Mouse (Mus musculus): ENCODE results near the gene Zar1.
"Not testable (repeated sequence)": the region's sequence is repeated elsewhere in the genome, so short reads cannot be mapped to it uniquely, and the experiment has no call there.

Zar1 gene

GRCm38 (mm10) chr5:72580970-72581332 lies at the start of gene Zar1:
Gene Zar1, minus strand, starts transcription at chr5:72581254.
- not testable (repeated sequence) for DNase-seq (ENCODE audit: low spot score in 2 of 2)

DNA sequence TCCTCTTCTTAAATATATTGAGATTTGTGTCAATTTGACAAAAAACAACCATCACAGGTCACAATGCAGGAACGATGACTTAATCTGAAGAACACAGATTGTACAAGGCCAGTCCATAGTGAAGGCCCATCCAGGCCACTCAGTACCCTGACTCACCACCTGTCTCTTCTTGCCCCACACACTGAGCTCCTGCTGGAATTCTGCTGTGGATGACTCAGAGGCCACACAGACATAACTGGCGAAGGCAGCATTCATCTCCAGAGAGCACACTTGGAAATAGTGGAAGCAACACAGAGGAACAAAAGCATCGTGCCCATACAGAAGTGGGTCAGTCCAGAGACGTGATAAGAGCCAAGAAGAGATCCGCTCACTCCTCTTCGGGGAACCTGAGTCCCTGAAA lies 49.0 kb upstream of the Zar1 start:
- DNase-seq (ENCODE audit: low spot score in 2 of 2), result no peak

DNA sequence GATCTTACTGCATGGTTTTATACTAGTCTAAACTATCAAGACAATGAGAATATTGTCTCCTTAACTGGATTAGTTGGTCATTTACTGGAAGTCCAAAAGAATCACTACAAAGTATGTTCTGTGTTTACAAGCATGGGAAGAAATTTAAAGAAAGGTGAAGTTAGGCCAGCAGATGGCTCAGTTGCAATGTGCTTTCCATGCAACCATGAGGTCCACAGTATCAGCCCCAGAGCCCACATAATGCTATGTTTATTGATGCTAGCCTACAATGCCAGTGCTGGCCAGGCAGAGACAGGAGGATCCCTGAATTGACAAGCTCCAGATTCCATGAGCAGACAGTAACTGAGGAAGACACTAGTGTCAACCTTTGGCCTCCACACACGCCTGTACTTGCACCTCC lies 40.0 kb upstream of the Zar1 start:
- DNase-seq (ENCODE audit: low spot score in 2 of 2), result no peak

- no peak for DNase-seq (ENCODE audit: low spot score in 2 of 2)
Measured at GRCm38 (mm10) chr5:72617413-72617812, 36.4 kb upstream of the Zar1 start.

GRCm38 (mm10) chr5:72603138-72603537 lies 22.1 kb upstream of the Zar1 start:
- DNase-seq (ENCODE audit: low spot score in 2 of 2), result no peak

- DNase-seq (ENCODE audit: low spot score in 2 of 2), result peak in 1 of 2 experiments; percentile 33
Measured at GRCm38 (mm10) chr5:72601006-72601405, 20.0 kb upstream of the Zar1 start.

- no peak for DNase-seq (ENCODE audit: low spot score in 2 of 2)
Measured at GRCm38 (mm10) chr5:72587192-72587681, 6.2 kb upstream of the Zar1 start, which contains the start of gene Gm5868. Gene Gm5868, minus strand, starts transcription at chr5:72587551.

DNA sequence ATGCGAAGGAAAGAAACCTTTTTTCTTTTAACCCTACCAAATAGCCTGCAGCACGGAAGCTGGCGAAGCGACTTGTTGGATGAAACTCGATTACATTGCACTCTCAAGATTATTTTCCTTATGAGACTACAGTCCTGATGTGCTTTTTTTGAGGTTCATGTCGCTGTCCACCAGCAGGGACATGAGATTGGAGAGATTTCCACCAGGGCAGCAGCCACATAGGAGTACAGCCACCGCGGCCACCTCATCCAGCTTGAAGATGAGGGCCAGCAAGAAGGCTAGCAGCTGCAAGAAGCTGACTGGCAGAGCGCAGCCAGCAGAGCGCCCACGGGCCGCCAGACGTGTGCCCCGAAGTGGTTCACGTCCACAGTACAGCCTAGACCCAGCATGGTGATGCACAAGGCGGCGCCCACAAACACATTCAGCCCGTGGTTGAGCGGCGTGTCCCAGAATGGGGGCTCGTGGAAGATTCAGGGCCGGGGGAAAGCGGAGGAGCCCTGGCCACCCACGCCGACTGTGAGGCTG lies 5.7 kb upstream of the Zar1 start:
- DNase-seq (ENCODE audit: low spot score in 2 of 2), result not testable (repeated sequence)

- DNase-seq (ENCODE audit: low spot score in 2 of 2), result not testable (repeated sequence)
Measured at GRCm38 (mm10) chr5:72586122-72586521, 5.1 kb upstream of the Zar1 start.

DNA sequence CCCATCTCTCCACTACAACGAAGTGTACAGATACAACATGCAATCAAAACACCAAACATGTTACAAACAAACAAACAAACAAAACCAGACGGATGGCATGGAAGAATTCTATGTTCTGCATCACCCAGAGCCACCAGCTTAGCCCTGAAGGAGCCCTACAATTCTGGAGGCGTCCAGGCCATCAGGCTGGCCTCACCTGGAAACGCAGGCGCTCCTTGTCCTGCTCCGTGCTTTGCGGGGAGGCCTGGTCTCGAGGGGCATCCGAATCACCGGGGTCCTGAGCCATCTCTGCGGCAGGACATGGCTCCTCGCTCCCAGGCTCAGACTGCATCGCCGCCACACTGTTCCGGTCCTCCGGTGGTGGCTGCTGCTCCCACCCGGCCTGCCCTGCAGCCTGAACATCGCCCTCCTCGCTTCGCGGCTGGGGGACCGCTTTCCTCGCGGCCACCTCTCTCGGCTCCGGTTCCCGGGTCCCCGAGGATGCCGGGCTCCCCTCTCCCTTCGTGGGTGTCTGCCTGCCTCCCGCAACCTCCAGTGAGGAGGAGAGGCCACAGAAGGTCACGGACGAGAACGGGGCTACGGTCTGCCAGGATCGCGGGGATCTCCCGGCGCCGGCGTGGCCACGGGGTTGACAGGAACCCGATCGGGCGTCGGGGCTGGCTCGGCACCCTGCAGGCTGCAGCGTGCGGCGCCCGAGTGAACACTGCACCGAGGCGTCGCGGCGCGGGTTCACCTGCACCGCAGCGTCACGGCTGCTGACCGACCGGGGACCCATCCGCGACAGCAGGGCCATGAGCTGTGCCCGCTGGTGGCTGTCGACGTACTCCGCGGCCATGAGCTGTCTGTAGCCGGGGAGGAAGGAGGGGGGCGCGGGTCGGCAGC lies 725 bp downstream of the Zar1 start:
- peak in 1 of 2 experiments; percentile 40 for DNase-seq (ENCODE audit: low spot score in 2 of 2)

- not testable (repeated sequence) for DNase-seq (ENCODE audit: low spot score in 2 of 2)
Measured at GRCm38 (mm10) chr5:72579599-72579998, 1.5 kb downstream of the Zar1 start.

GRCm38 (mm10) chr5:72565621-72566020 lies 15.4 kb downstream of the Zar1 start:
- no peak for DNase-seq (ENCODE audit: low spot score in 2 of 2)

DNA sequence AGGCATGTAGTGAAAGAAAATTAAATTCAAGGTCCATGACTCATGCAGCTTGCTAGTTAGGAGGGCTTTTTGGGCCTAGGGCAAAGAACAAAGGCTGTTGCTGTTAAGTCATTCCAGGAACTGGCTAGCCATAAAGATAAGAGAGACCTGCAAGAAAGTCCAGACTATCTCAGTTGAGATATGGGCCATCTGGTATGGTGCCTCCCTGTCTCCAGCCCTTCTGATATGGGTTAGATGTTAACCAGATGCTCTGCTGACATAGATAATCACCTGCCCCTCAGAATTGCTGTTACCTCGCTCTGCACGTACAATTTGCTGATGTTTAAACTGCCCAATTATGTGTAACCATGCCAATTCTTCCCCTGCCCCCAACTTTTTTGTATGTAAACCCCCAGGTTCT lies 17.9 kb downstream of the Zar1 start:
- DNase-seq (ENCODE audit: low spot score in 2 of 2), result not testable (repeated sequence)

GRCm38 (mm10) chr5:72560976-72561628 lies 20.0 kb downstream of the Zar1 start:
- no peak for DNase-seq (ENCODE audit: low spot score in 2 of 2)

DNA sequence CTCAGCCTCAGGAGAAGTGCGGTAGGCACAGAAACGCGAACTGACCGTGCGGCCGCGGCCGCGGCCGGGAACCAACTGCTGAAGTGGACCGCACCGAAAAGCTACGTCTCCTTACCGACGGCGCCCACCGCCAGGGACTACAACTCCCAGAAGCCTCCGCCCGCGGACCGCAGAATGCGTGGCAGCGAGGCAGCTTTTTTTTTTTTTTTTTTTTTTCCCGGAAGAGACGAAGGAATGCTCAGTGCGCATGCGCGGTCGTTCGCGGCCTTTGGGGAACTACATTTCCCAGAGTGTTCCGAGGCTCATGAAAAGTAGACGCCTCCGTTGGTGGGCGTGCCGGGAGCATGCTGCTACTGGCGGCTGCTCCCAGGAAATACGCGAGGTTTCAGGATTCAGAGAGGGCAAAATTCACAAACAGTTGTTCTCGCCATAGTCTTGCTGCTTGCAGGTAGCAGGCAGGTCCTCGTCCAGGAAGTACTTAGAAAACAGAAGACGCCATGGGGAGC lies 21.5 kb downstream of the Zar1 start, which contains the start of gene Nfxl1:
TSS of gene Nfxl1 (minus strand) at position 141 of the 506 bp plus-strand sequence.
- peak; percentile 82 to 94 for DNase-seq (ENCODE audit: low spot score in 2 of 2)

DNA sequence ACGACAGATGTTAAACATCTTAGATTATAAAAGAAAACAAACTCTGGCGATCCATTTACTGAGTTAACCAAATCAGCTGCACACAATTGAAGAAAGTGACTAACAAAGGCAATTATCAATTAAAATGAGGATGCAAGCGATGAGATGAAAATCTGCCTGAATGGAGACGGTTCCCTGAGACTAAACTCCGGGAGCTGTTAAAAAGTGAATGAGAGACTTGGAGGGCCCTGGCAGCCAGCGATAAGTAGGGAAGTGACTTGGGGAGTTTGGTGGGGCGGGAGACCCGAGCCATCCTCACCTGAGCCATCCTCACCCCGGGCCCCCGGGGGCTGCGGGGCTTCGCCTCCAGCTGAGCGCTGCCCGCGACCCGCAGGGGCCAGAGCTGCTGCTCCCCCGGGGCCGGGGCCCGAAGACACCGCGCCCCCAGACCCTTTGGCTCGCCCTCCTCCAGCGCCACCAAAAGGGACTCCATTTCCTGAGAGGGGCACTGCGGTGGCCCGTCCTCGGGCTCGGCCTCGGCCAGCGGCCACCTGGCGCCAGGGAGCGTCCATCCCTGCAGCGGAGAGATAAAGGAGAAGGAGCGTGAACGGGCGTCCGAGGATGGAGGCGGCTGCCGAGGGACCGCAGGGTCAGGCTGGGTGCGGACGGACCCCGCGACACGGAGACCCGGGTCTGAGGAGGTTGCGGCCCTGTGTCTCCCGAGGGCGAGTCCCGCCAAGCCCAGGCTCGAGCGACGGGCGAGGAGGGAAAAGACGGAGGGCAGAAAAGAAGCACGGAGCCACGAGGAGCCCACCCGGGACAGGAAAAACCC lies 22.1 kb downstream of the Zar1 start:
- DNase-seq (ENCODE audit: low spot score in 2 of 2), result peak in 1 of 2 experiments; percentile 58

- DNase-seq (ENCODE audit: low spot score in 2 of 2), result no peak
Measured at GRCm38 (mm10) chr5:72556245-72556644, 24.8 kb downstream of the Zar1 start.

- DNase-seq (ENCODE audit: low spot score in 2 of 2), result no peak
Measured at GRCm38 (mm10) chr5:72551209-72551608, 29.8 kb downstream of the Zar1 start.

DNA sequence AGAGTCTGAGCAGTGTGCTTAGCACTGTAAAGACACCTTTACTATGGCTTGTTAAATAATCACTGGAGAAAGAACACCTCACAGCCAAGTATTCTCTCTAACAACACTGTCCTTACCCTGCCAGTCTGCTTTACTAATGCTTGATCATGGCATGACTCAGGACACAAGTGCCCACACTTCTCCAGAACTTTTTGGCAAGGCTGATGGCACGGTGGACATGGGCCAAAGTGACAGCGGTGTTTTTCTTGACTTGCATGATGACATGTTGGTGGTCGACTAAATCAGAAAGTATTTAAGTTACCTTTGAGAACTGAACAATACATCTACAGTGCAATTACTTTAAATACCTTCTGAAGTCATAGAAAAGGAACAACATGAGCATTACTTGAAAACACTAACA lies 52.2 kb downstream of the Zar1 start:
- DNase-seq (ENCODE audit: low spot score in 2 of 2), result no peak
